Mouse (Mus musculus): Measurements from ENCODE around the gene Utrn. TPM values are rescaled to one million over a fixed set of nuclear protein-coding genes. Genes with fewer than 3 reads are reported as not detected.
"Not testable (repeated sequence)": the region's sequence is repeated elsewhere in the genome, so short reads cannot be mapped to it uniquely, and the experiment has no call there.

Utrn gene
- total RNA-seq, 1 experiment from 2014 or later = 61.8 TPM

- ATAC-seq (replicated peaks; ENCODE audit: insufficient number of reproducible peaks, low FRiP score, low TSS enrichment, poor library complexity, severe bottlenecking) = no peak
Observed at GRCm38 (mm10) chr10:12662035-12662434, 207.1 kb downstream of the Utrn start.

GRCm38 (mm10) chr10:12658023-12658744, 211.0 kb downstream of the Utrn start:
- no peak for ATAC-seq (replicated peaks; ENCODE audit: insufficient number of reproducible peaks, low FRiP score, low TSS enrichment, poor library complexity, severe bottlenecking)

- no peak for ATAC-seq (replicated peaks; ENCODE audit: insufficient number of reproducible peaks, low FRiP score, low TSS enrichment, poor library complexity, severe bottlenecking)
Observed at GRCm38 (mm10) chr10:12652988-12653387, 216.2 kb downstream of the Utrn start.

- ATAC-seq (replicated peaks; ENCODE audit: insufficient number of reproducible peaks, low FRiP score, low TSS enrichment, poor library complexity, severe bottlenecking) = no peak
Observed at GRCm38 (mm10) chr10:12646119-12646518, 223.0 kb downstream of the Utrn start.

- no peak for ATAC-seq (replicated peaks; ENCODE audit: insufficient number of reproducible peaks, low FRiP score, low TSS enrichment, poor library complexity, severe bottlenecking)
Observed at GRCm38 (mm10) chr10:12643336-12643735, 225.8 kb downstream of the Utrn start.

GRCm38 (mm10) chr10:12639638-12640037, 229.5 kb downstream of the Utrn start:
- ATAC-seq (replicated peaks; ENCODE audit: insufficient number of reproducible peaks, low FRiP score, low TSS enrichment, poor library complexity, severe bottlenecking) = no peak

GRCm38 (mm10) chr10:12633965-12634364, 235.2 kb downstream of the Utrn start:
- no peak for ATAC-seq (replicated peaks; ENCODE audit: insufficient number of reproducible peaks, low FRiP score, low TSS enrichment, poor library complexity, severe bottlenecking)

GRCm38 (mm10) chr10:12630933-12631332, 238.2 kb downstream of the Utrn start:
- ATAC-seq (replicated peaks; ENCODE audit: insufficient number of reproducible peaks, low FRiP score, low TSS enrichment, poor library complexity, severe bottlenecking) = no peak

- no peak for ATAC-seq (replicated peaks; ENCODE audit: insufficient number of reproducible peaks, low FRiP score, low TSS enrichment, poor library complexity, severe bottlenecking)
Observed at GRCm38 (mm10) chr10:12618397-12618796, 250.8 kb downstream of the Utrn start.

- no peak for ATAC-seq (replicated peaks; ENCODE audit: insufficient number of reproducible peaks, low FRiP score, low TSS enrichment, poor library complexity, severe bottlenecking)
Observed at GRCm38 (mm10) chr10:12615723-12616122, 253.4 kb downstream of the Utrn start.

GRCm38 (mm10) chr10:12614465-12615199, 254.5 kb downstream of the Utrn start:
- no peak for ATAC-seq (replicated peaks; ENCODE audit: insufficient number of reproducible peaks, low FRiP score, low TSS enrichment, poor library complexity, severe bottlenecking)

GRCm38 (mm10) chr10:12612235-12612863, 256.8 kb downstream of the Utrn start:
- ATAC-seq (replicated peaks; ENCODE audit: insufficient number of reproducible peaks, low FRiP score, low TSS enrichment, poor library complexity, severe bottlenecking) = 0 out of 2 replicates have a peak, but pooled peaks have one; percentile 47

GRCm38 (mm10) chr10:12609896-12610295, 259.3 kb downstream of the Utrn start:
- no peak for ATAC-seq (replicated peaks; ENCODE audit: insufficient number of reproducible peaks, low FRiP score, low TSS enrichment, poor library complexity, severe bottlenecking)

- ATAC-seq (replicated peaks; ENCODE audit: insufficient number of reproducible peaks, low FRiP score, low TSS enrichment, poor library complexity, severe bottlenecking) = no peak
Observed at GRCm38 (mm10) chr10:12608634-12609033, 260.5 kb downstream of the Utrn start.

- ATAC-seq (replicated peaks; ENCODE audit: insufficient number of reproducible peaks, low FRiP score, low TSS enrichment, poor library complexity, severe bottlenecking) = not testable (repeated sequence)
Observed at GRCm38 (mm10) chr10:12607180-12607579, 262.0 kb downstream of the Utrn start.

- ATAC-seq (replicated peaks; ENCODE audit: insufficient number of reproducible peaks, low FRiP score, low TSS enrichment, poor library complexity, severe bottlenecking) = no peak
Observed at GRCm38 (mm10) chr10:12595379-12595778, 273.8 kb downstream of the Utrn start.

- no peak for ATAC-seq (replicated peaks; ENCODE audit: insufficient number of reproducible peaks, low FRiP score, low TSS enrichment, poor library complexity, severe bottlenecking)
Observed at GRCm38 (mm10) chr10:12594958-12595357, 274.2 kb downstream of the Utrn start.

- ATAC-seq (replicated peaks; ENCODE audit: insufficient number of reproducible peaks, low FRiP score, low TSS enrichment, poor library complexity, severe bottlenecking) = no peak
Observed at GRCm38 (mm10) chr10:12593071-12593470, 276.1 kb downstream of the Utrn start.

- ATAC-seq (replicated peaks; ENCODE audit: insufficient number of reproducible peaks, low FRiP score, low TSS enrichment, poor library complexity, severe bottlenecking) = no peak
Observed at GRCm38 (mm10) chr10:12591946-12592345, 277.2 kb downstream of the Utrn start.

GRCm38 (mm10) chr10:12588051-12588450, 281.1 kb downstream of the Utrn start:
- no peak for ATAC-seq (replicated peaks; ENCODE audit: insufficient number of reproducible peaks, low FRiP score, low TSS enrichment, poor library complexity, severe bottlenecking)
